Mouse (Mus musculus): Measurements from ENCODE around the gene Scly.

Scly gene

DNA sequence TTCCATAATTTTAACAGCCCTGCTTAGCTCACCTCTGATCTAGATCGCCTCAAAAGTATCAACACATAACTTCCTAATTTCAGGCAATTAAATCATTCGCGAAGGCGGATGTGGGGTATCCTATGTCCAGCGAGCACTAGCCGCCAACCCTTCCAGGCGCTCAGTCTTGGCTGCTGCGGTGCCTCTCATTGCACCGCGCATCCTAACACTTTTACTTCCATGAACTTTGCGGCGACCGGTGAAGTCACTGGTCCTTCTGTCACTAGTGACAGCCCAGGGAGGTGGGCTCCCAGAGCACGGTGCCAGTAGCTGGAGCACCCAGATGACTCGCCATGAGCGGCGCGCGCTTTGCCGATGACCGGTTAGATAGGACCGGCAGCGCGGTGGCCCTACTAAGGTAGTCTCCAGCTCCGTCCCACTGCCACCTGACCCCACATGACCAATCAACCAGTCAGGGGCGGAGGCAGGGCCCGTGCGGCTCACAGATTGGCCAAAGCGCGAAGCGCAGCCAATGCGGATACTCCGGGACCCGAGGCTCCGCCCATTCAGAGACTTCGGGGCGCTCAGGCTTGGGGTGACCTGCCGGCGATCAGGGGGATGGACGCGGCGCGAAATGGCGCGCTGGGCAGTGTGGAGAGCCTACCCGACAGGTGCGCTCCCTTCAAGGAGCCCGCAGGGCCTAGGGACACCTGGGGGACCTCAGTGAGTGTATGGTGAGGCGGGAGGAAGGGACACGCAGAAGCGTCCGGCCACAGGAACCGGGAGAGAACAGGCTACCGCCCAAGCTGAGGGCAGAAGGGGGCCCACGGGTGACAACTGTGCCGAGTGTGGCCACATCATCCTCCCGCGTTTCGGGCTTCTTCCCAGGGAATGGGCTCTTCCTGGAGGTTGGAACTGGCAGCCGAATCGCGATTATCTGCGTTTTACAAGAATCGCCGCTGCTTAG is at the start of gene Scly:
Scly (plus strand) TSS at position 540 of the 946 bp plus-strand sequence.
- DNase-seq (ENCODE audit: low read depth) = peak; percentile 94

DNA sequence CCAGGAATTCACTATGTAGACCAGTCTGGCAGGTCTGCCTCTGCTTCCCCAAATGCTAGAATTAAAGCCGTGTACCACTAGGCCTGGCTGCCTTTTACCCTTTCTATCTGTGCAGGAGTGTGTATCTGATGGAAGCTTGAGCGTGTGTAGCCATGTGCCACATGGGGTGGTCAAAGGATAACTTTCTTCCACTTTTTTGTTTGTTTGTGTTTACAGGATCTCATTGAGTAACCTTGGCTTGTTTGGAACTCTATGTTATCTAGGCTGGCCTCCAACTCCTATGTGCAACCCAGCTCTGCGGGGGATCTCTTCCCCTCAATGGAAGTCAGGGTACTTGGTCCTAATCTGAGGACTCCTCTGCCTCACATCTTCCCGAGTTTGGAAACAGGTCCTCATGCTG is 49.2 kb upstream of the Scly start:
- DNase-seq (ENCODE audit: low read depth) = no peak

DNA sequence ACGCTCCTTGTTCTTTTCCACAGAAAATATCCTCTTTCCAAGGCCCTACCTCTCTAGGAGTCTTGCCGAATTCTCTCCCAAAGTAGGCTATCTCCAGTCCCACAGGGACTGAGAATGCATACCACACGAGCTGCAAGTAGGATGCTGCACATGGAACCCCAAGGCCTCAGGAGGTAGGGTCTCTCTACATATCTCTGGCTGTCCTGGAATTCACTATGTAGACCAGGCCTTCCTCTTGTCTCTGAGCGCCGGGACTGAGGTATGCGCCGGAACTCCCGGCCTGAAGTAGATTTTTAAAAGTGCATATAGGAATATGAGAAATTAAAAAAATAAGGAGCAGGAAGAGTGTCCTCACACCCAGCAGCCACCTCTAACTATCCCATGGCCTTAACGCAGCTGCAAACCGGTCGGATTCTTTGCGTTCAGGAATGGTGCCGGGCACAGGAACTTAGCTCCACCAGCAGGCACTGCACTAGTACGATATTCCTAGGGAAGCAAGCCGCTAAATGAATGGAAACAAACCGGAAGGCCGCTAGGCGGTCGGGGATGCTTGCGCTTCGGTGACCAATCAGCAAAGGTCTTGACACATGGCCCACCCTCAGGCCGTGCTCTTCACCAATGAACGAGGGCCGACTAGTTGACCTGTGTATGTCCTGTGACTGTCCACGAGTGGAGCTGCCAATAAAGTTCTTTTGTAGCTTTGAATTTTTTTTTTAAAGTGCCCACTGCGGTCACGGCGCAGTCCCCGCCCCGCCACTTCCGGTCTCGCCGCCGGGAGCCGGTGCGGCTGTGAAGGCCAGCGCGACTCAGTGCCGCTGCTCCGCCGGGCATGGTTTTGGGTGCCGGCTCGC is 48.3 kb upstream of the Scly start, which contains the start of gene Ube2f:
Ube2f (plus strand) TSS at position 741 of the 851 bp plus-strand sequence.
- DNase-seq (ENCODE audit: low read depth) = peak; percentile 99

DNA sequence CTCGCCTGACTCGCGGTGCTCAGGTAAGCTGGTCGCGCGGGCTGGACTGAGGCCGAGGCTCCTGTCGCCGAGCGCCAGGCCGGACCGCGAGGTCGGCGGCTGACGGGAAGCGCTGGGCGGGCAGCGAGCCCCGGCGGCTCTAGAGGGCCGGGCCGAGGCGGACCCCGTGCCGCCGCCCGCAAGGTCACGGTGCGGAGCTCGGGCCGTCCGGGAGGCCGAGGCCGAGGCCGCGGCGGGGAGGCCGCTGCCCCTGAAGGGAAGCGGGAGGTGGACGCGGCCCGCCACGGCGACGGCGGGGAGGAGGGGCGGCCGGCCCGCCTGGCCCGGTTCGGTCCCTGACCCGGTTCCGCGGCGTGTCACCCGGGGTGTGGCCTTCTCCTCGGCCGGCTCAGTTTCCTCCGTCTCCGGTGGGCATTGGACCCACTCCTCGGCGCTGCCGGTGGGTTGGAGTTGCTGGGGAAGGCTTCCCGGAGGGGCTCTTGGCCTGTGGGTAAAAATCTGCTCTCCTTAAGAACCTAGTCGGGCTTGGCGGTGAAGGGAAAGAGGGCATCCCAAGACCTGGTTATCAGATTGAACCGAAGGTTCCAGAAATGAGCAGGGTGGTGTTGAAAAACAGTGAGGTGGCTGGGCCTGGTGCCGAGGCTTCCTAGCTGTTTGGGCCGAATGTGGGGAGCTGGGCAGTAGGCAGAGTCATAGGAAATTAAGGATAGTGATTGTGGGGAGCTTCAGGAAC is 47.6 kb upstream of the Scly start:
- DNase-seq (ENCODE audit: low read depth) = no peak

DNA sequence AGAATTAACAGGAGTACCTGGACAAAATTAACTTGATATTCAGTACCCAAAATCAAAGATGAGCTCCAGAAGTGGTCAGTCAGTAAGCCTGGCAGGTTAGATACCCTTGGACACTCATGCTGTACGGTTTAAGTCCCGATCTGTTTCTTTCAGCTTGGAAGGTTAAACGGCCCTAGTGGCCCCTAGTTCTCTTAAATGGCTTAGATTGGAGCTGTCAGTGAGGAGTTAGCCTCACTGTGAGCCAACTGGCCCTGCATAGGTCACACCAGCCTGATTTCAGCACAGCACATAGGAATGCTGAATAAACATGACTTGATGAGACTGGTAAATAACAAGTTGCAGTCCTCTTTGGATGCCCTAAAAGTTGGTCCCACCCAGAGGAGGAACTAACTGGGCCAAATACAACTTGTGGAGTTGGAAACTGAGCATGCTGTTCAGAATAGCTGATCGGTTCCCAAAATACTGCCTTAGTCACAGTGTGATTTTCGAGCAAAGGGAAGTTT is 46.9 kb upstream of the Scly start:
- peak; percentile 51 for DNase-seq (ENCODE audit: low read depth)

DNA sequence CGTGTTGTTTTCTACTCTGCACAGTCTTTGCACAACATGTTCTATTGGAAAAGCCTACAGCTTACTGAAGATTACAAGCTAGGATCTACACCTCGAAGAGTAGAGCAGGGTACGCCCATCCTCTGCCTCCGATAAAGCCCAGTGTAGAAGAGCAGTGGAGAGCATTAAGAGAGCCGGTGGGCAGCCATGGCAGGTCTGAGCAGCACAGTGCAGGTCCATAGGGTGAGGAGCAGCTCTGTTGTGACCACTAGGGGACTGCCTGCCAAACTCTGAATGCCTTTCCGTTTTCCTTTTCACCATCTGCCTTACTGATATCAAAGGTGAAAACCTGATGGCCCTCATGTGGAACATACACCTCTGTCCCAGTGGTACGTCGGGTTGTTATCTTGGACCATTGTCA is 46.2 kb upstream of the Scly start:
- DNase-seq (ENCODE audit: low read depth) = peak; percentile 68

DNA sequence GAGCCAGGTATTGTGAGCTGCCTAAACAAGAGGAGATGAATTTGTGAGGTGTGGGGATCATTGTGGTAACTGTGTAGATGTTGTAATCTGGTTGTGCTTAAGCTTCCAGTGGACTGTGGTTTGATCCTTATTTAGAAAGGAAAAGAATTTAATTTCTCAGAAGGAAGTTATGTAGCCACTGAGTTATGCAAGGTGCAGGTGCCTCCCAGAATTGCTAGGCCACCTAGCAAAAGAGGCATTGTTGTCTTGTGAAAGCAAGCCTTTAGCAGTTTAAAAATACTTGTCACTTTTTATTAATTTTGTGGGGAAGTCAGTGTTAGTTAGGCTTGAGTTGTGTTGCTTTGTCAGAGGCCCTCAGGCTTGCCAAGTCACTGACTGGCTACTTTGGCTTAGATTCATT is 40.2 kb upstream of the Scly start:
- peak; percentile 79 for DNase-seq (ENCODE audit: low read depth)

DNA sequence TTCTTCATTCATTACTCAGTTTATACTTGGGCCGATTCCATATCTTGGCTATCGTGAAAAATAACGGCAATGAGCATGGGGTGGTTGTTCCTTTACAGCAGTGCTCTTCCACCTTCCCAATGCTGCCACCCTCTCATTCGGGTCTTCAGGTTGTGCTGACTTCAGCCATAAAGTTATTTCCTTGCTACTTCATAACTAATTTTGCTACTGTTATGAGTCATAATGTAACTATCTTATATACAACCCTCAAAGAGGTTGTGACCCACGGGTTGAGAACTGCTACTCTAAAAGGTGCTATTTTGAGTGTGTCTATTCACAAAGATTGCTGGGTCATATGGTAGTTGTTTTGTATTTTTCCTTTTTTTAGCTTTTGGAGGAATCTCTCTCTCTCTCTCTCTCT is 38.3 kb upstream of the Scly start:
- no peak for DNase-seq (ENCODE audit: low read depth)

DNA sequence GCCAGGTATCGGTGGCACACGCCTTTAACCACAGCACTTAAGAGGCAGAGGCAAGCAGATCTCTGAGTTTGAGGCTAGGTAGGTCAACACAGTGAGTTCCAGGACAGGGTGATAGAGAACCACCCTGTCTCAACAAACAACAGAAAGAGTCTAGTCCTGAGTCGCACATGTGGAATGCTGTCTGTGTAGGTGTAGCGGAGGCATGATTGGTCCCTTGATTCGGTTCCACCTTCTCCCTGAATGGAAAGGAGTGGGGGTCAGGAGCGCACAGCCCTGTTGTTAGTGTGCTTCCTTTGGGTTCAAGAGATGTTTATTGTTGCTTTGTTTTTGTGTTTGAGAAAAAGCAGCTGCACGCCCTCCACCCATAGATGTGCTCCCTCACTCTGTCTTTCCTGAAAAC is 35.6 kb upstream of the Scly start:
- DNase-seq (ENCODE audit: low read depth) = no peak

DNA sequence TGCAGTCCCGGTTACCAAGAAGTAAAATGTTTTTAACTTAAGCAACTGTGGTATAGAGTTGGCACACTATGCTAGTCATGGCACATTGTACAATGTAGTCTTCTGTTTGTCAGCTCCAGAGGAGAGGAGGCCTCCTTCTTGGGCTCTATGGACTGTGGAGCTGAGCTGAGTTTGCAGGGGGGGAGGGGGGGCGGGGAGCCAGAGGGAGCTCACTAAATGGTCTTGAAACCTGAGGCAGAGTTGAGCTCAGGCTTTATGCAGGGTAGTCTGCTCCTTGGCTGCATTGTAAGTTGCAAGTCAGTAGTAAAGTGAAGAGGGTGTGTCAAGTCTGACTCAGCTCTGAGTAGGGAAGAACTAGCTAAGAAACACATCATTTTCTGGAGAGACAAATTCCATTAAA is 25.9 kb upstream of the Scly start:
- DNase-seq (ENCODE audit: low read depth) = no peak

DNA sequence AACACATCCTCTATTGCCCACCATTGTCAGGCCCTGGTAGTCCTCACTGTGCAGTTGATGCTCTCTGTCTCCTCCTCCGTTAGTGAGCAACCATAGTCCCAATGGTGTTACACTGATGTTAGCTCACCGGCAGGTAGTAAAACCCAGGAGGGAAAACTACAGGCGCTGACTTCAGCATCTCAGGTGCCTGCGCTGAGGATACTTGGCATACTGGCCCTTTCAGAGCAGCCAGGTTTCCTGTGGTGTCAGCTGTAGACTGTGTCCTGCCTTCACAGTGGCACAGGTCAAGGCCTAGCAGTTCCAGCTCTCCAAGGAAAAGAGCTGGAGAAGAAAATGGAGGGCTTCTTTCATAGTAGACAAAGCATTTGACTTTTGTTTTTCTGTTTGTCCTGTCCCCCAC is 21.6 kb upstream of the Scly start:
- no peak for DNase-seq (ENCODE audit: low read depth)

DNA sequence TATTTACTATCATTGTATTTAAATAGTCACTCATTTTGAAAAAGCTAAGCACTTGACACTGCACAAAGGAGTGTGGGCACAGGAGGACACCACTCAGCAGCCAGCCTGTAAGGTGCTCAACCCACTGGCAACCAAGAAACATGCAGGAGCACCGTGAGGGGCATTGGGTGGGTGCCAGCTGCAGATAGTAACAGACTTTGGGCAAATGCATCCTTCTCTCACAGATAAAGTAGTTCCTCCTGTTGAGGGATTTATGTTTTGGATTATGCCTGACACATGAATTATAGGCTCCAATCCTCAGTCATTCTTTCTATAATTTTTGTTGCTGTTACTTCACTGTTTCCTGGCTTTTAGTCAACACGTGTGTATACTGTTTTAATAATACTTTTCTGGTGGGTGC is 20.7 kb upstream of the Scly start:
- DNase-seq (ENCODE audit: low read depth) = no peak

DNA sequence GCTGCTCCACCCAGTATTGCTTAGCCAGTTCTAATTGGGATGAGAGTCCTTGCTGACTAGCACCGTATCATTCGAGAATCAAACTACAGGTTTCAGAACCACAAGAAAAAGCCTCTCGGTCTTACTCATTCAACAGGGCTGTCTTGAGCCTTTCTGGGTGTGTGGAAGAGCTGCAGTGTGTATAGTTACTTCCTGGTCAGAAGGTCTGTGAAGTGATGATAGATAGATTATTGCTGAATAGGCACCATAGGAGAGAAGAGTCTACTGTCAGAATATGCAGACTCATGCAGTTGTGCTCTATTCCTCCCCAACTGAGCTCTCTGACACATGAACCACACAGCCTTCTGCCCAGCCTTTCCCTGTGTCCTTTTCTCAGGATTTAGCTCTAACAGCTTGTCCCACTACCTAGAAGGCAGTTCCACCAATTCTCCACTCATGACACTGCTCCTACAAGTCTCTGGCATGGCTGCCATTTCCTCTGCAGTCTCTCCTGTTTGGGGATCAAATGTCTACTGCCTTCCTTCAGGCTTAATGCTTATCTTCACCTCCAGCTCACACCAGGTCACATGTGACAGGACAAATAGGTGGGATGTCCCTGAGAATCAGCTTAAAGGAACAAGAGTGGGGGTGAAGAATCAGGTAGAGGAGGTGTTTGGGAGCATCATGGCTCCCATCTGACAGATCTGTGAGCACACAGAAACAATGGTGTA is 19.6 kb upstream of the Scly start:
- DNase-seq (ENCODE audit: low read depth) = no peak

DNA sequence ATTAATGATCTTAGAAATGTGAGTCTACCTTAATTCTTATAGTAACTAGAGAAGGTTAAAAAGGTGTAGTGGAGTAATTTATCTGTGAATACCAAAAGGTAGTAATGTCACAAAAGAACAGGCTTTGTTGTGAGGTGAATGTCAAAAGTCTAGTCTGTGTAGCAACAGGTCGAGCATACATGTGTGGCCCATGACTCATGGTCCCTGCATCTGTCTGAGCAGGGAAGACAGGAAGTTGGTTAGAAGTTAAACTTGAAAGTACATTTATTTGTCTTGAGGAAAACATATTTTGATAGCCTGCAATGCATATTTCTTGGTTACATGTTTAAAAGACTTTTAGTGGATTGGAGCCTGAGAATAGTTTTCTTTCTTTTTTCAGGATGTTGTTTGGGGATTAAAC is 19.0 kb upstream of the Scly start:
- peak; percentile 63 for DNase-seq (ENCODE audit: low read depth)

DNA sequence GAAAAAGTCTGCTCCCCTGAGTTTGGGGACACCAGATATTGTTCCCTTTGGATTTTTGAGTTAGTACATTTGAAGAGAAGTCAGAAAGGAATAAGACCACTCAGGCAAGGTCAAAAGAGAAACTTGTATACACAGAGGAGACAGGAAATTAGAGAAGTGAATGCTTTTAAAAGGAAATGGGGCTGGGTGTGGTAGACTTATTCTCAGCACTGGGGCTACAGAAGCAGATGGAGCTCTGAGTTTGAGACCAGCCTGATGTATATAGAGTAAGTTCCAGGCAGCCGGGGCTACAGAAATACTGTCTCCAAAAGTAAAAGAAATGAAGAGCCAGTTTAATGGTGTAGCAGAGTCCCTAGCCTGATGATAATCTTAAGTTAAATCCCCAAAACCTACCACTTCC is 15.6 kb upstream of the Scly start:
- no peak for DNase-seq (ENCODE audit: low read depth)

DNA sequence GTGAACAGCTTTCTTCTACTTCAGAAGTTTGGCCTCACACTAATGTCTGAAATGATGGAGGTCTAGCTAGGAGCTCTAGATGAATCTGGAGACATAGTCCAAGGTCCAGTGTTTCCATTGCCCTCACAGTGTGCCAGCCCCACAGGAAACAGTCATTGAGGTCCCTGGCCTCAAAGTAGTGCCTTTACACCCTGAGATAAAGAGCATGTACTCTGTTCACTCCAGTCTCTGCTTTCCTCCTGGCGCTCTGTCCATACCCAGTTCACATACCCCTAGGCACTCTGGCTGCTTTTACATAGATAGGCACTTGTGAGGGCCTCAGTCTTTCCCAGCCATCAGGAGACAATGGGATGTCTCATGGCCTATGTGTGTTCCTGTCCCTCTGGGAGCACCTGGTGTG is 8.8 kb upstream of the Scly start:
- DNase-seq (ENCODE audit: low read depth) = no peak

DNA sequence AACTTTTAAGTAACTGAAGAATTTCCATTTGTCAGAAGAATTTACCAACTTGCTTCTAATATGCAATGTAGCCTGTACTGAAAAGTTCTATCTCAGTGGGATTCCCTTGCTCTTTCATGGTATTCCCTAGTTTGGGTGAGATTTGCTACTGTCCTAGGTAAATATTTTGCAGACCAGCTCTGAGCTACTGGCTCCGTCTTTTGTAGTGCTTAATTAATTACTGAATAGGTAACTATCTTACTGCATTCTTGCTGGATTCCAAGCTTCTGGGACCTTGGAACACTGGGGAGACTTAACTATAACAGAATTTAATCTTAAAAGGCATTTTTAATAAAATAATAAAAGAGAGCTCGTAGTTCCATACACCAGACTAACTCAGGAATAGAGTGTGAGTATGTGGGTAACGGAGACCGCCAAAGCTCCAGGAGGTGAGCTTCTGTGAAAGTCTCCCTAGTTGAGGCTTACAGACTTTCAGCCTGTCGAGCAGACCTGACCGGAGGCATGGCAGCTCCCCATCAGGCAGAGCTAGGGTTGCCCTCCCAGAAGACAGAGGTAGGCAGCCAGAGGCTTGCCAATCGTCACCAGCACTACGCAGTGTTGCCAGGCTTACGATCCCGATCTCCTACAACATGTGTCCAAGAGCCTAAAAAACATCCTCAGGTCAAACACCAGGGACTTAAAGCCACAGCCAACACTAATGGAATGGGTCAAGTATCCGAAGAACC is 5.9 kb upstream of the Scly start:
- DNase-seq (ENCODE audit: low read depth) = no peak

DNA sequence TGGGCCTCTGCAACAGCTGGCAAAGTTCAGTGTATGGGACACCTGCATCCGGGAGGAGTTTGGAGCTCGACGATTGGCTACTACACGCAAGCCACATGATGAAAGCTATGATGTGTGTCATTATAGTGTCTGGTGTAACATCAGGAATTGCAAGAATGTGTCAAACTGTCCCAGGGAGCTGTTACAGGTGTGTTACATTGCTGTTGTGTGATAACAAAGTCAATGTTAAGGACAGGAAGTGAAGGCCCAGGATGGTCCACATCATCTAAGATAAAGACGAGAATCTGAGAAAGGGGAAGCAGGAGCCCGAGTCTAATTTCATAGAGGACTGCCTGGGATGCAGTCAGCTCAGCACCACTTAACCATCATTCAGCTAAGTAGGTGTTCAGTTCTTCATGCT is 2.6 kb upstream of the Scly start:
- no peak for DNase-seq (ENCODE audit: low read depth)

DNA sequence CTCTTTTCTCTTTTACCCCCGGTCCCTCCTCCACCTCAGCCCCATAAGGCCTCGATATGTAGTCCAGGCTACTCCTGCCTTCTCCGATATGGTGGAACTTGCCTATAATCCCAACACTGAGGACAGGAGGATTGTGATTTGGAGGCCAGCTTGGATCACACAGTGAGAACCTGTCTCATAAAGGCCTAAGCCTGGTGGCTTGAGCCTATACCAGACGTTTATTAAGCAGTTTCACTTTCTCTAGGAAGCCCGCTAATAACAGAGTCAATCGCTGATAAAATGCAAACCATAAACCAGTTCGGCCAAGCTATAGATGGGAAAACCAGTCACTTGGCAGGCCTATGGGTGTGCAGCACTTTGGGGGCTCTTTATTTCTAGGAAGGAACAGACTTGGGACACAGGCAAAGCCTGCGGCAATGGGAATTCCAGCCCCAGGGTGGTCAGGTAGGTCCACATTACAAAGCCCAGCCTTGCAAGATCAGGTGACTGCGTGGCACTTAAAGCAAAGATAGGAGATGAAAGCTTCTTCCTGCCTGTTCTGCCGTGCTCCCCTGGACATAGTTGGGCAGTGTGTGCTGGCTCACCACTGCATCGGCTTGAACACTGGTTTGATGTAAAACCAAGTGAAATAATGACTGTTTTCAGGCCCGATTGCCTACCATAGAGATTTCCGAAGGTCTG is 1.0 kb downstream of the Scly start:
- peak; percentile 60 for DNase-seq (ENCODE audit: low read depth)

Measured in 416B (cell line).